Mouse (Mus musculus): ENCODE data around the gene Hpdl.

DNA sequence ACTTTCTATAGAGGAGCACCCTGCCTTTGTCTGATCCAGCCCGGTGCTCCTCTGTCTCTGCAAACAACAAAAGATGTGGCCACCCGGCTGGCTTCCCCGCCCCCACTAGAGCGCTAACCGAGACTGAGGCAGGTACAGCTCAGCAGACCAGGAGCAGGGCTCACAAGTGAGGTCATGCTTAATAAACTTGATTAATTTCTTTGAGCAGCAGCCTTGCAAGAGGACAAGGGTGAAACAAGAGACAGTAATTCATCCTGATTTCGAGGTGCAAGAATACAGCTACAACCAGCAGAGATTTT lies 8.5 kb upstream of the Hpdl start:
- no peak for TF ChIP-seq UBTF (IDR thresholded peaks at IDR 0.05; ENCODE audit: low read depth, low read length)
- TF ChIP-seq CHD2 (IDR thresholded peaks at IDR 0.05; ENCODE audit: low read length) = no peak
- TF ChIP-seq BHLHE40 (IDR thresholded peaks at IDR 0.05; ENCODE audit: low read depth, low read length) = no peak
- TF ChIP-seq POLR2A (IDR thresholded peaks at IDR 0.05; ENCODE audit: low read depth, low read length) = no peak
- no peak for TF ChIP-seq CTCF (conservative IDR thresholded peaks at IDR 0.05 in 1 of 2, IDR thresholded peaks at IDR 0.05 in 1 of 2; ENCODE audit: low read depth in 2 of 2, low read length in 2 of 2)
